Mouse (Mus musculus): ENCODE results near the gene Ankrd54.

DNA sequence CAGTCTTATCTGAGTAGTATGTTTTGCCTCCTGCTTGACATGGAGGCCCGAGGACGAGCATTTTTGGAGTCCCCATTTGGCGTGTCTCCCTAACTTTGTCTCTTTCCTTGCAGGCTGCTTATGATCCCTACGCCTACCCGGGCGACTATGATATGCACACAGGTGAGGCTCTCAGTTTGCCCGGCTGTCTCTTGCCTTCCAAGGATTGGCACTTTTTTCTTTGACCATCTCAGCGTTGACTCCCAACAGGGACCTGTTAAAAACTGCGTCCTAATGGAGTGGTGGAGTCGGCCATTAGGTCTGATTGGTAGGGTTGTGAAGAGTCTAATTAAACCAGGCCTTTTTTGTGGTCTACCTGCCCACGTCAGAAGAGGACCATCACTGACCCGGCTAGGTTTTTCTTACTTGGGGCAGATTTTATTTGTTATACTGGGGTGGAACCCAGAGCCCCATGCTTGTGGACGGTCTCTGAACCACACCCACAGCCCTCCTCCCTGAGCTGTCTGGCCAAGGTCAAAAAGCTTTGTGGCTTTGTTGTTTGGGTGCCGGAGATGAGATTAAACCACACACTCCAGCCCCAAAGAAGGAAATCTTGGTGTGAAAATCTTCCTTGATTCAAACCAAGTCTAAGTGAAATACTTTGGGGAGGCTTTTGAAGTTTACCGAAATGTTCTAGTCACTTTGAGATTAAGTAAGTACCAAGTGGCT lies 13.1 kb upstream of the Ankrd54 start:
- TF ChIP-seq POLR2A (IDR thresholded peaks at IDR 0.05; ENCODE audit: extremely low read depth, insufficient read depth, low read length) (no peak), CTCF (IDR thresholded peaks at IDR 0.05; ENCODE audit: low read depth, low read length) (no peak)
